Mouse (Mus musculus) limb, embryonic 14.5 days (tissue): ENCODE measurements around the gene Cwc25. TPM values are rescaled to one million over a fixed set of nuclear protein-coding genes. Genes with fewer than 3 reads are reported as not detected.

Experiments
- ATAC-seq: fragments of 200-750 bp; cut with Nextera tagmentation; 2 replicates; pipeline ENCODE4 v1.8.0; 2017; ENCODE audit warnings: low read depth, moderate number of reproducible peaks, moderate TSS enrichment; ENCODE audit not compliant: low FRiP score
- DNase-seq: peaks from one replicate; pipeline ENCODE4 v3.0.0-alpha.2; 2015; ENCODE audit warnings: low spot score
- H3K27ac ChIP-seq: fragments of 300-500 bp; sonication (generic); replicated peaks from 2 replicates; pipeline ENCODE4 v1.5.1; 2014; ENCODE audit warnings: low read depth, mild to moderate bottlenecking, low read length, moderate library complexity, mixed read lengths
- H3K27me3 ChIP-seq: fragments of 300-500 bp; sonication (generic); 2 replicates; pipeline ENCODE4 v1.6.1; 2014; ENCODE audit warnings: low read length, mixed read lengths; ENCODE audit not compliant: control insufficient read depth, insufficient read depth
- H3K36me3 ChIP-seq: fragments of 300-500 bp; sonication (generic); 2 replicates; pipeline ENCODE4 v1.6.1; 2014; ENCODE audit warnings: mild to moderate bottlenecking, low read length, moderate library complexity, mixed read lengths; ENCODE audit not compliant: control insufficient read depth, insufficient read depth
- H3K4me1 ChIP-seq: fragments of 300-500 bp; sonication (generic); 2 replicates; pipeline ENCODE4 v1.6.1; 2014; ENCODE audit warnings: antibody characterized with exemption, low read length, mixed read lengths; ENCODE audit not compliant: control insufficient read depth, insufficient read depth
- H3K4me2 ChIP-seq: fragments of 300-500 bp; sonication (generic); replicated peaks from 2 replicates; pipeline ENCODE4 v1.6.1; 2014; ENCODE audit warnings: low read depth, mild to moderate bottlenecking, low read length, moderate library complexity; ENCODE audit not compliant: severe bottlenecking
- H3K4me3 ChIP-seq: fragments of 300-500 bp; sonication (generic); replicated peaks from 2 replicates; pipeline ENCODE4 v1.5.1; 2014; ENCODE audit warnings: low read length
- H3K9ac ChIP-seq: fragments of 300-500 bp; sonication (generic); 2 replicates; pipeline ENCODE4 v1.6.1; 2014; ENCODE audit warnings: mild to moderate bottlenecking, low read depth, low read length, moderate library complexity; ENCODE audit not compliant: severe bottlenecking
- H3K9me3 ChIP-seq: fragments of 300-500 bp; sonication (generic); 2 replicates; pipeline ENCODE4 v1.6.1; 2016; ENCODE audit warnings: low read length; ENCODE audit not compliant: control insufficient read depth
- POLR2A ChIP-seq: fragments of 200-500 bp; IDR thresholded peaks from 2 replicates; pipeline ENCODE4 v1.8.0; 2012; ENCODE audit warnings: inconsistent platforms, mild to moderate bottlenecking, moderate library complexity, borderline replicate concordance; ENCODE audit not compliant: insufficient read depth, insufficient read length; ENCODE audit errors: extremely low read depth
- WGBS: fragments of 180-500 bp; shearing (Covaris S2); extraction: QIAGEN DNeasy Blood & Tissue Kit; methylation state at CpG from one replicate; pipeline ENCODE4 v1.1.7; 2014; 5-methylcytosine and 5-hydroxymethylcytosine counted together
- polyA plus RNA-seq, 2 experiments: library from polyadenylated mRNA; depleted of rRNA in 1 of 2; stranded (reverse) in 1 of 2; unstranded in 1 of 2; fragments of >200 nt; fragmentation: Nextera tagmentation in 1 of 2; extraction: Ambion mirVana in 1 of 2; gene quantifications; 2 replicates each; pipeline versions ENCODE4 v1.2.1 to v1.2.3; 2012 to 2014

Gene Cwc25
- polyA plus RNA-seq, 2 experiments = 11.6 to 20.6 TPM

DNA sequence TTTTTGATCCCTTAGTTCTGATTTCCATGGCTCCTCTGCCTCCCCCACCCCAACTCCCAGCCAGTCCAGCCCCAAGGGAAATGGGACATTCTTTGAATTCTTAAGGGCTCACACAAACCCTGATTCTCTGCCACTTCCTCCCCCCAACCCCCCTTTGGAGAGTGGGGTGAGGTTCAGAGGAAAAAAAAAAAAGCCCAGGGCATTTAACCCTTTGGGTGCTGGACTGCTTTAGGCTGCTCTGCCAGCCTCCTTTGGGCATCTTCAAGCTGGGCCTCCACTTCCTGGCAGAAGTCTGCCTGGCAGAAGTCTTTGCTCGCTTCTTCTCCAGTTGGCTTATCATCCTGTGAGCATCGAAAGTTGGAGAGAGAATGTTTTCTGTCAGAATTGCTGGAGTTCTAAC lies 41.7 kb upstream of the Cwc25 start:
- H3K9ac ChIP-seq = no peak overlapping the region
- no peak overlapping the region for H3K27ac ChIP-seq
- H3K36me3 ChIP-seq = peaks cover 55% of the 10 kb centered on the region
- H3K4me2 ChIP-seq = 0 out of 2 replicates have a peak overlapping the region, but pooled peaks have one; percentile 4
- 80% methylated on average over 2 of the region's 2 CpGs for WGBS
- no peaks in the 10 kb centered on the region for H3K9me3 ChIP-seq
- peaks cover 88% of the 10 kb centered on the region for H3K4me1 ChIP-seq
- DNase-seq (peak; percentile 41), ATAC-seq (no peak)
- no peak for TF ChIP-seq POLR2A
- H3K4me3 ChIP-seq = no peak overlapping the region
- H3K27me3 ChIP-seq = no peaks in the 10 kb centered on the region

DNA sequence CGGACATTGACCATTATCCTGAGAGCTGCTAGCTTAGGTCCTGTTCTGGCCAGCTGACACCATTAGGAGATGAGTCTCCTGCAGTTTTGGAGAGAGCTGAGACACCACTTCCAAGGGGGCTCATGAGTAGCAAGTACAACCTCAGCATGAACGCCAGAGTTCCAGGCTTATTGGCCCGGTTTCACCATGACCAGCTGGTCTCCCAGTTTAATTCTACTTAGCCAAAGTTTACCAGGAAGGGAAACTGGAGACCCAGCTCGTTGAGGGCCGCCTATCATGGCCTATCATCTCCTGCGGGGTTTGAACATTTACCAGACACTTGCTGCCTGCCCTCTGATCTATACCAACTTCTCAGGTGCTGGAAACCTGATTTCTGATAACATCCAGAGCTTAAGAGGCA lies 41.3 kb upstream of the Cwc25 start:
- H3K4me1 ChIP-seq = peaks cover 83% of the 10 kb centered on the region
- no peak for DNase-seq
- no peak for ATAC-seq

DNA sequence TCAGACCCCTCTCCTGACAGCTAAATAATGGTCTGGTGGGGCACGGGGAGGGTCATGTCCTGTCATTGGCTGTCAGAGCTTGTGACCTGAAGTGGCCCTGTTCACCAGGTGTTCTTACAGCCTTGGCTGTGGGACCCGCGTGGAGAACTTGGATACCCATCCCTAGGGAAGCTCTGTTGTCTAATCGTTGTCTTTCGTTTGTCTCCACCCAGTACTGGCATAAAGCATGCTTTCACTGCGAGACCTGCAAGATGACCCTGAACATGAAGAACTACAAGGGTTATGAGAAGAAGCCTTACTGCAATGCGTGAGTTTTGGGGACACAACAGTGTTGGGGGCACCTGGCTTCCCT lies 40.2 kb upstream of the Cwc25 start:
- H3K4me2 ChIP-seq = no peak overlapping the region
- ATAC-seq (no peak), DNase-seq (no peak)
- no peaks in the 10 kb centered on the region for H3K27me3 ChIP-seq
- H3K4me1 ChIP-seq = peaks cover 82% of the 10 kb centered on the region
- H3K9ac ChIP-seq = no peak overlapping the region
- no peaks in the 10 kb centered on the region for H3K9me3 ChIP-seq
- peaks cover 51% of the 10 kb centered on the region for H3K36me3 ChIP-seq
- TF ChIP-seq POLR2A = no peak
- no peak overlapping the region for H3K4me3 ChIP-seq
- WGBS = 75% methylated on average over 7 of the region's 7 CpGs
- H3K27ac ChIP-seq = no peak overlapping the region

More for the DNA sequence above, 41.3 kb upstream of the Cwc25 start:
- no peak for TF ChIP-seq POLR2A
- H3K9ac ChIP-seq = no peak overlapping the region
- no peak overlapping the region for H3K4me2 ChIP-seq
- no peak overlapping the region for H3K27ac ChIP-seq
- no peak overlapping the region for H3K4me3 ChIP-seq
- no peaks in the 10 kb centered on the region for H3K9me3 ChIP-seq
- H3K36me3 ChIP-seq = peaks cover 54% of the 10 kb centered on the region
- no peaks in the 10 kb centered on the region for H3K27me3 ChIP-seq
- WGBS = 33% methylated on average over 6 of the region's 6 CpGs

DNA sequence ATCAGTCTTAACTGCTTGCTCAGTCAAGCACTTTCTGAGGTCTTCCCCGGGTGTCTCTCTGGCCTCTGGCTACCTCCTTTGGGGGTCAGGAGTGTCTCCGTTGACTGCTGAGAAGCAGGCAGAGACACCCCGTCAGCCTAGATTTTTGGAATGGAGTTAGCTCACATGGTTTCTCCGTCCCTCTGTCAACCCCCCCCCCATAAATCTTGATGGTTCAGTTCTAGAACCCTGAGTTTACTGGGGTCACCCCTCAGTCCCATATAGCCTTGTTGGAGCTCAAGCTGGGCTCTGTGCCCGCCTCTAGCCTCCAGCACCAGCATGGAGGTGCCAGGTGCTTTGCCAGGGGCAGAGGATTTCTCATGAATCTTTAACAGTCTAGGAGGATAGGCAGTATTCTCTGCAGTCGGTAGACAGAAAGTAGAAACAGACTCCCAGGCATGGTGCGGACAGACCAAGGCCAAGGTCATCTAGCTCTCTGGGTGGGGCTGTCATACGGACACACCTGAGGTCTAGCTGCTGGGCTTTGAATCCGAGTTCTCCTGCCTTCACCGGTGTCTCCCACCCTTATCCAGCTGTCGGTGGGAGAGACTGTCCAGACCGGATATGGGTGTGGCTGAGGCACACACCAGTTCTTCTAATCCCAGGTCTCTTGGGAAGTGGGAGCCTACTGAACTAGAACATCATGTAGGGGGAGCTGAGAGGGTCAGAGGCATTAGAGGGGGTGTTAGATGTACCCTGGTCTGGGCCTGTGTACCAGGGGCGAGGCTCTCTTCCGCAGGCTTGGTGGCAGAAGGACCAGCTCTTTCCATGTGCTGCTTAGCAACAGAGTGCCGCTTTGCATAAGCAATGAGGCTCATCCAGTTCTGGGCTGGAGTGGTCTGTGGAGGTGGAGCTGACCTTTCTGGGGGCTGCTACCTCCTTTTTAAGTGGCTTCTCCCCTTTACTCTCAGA lies 39.6 kb upstream of the Cwc25 start:
- Histone ChIP-seq H3K36me3 (peaks cover 45% of the 10 kb centered on the region), H3K4me1 (peaks cover 82% of the 10 kb centered on the region), H3K9me3 (no peaks in the 10 kb centered on the region), H3K9ac (no peak overlapping the region; the same call in 1 of the 2 replicates), H3K27ac (peak overlapping the region; percentile 67), H3K4me3 (0 out of 2 replicates have a peak overlapping the region, but pooled peaks have one; percentile 16), H3K4me2 (peak overlapping the region; percentile 40), H3K27me3 (no peaks in the 10 kb centered on the region)
- no peak for TF ChIP-seq POLR2A
- DNase-seq (no peak), ATAC-seq (no peak)
- 40% methylated on average over 15 of the region's 15 CpGs for WGBS

GRCm38 (mm10) chr11:97804841-97805661 lies 38.7 kb upstream of the Cwc25 start:
- DNase-seq (peak; percentile 85), ATAC-seq (no peak)
- 6% methylated on average over 9 of the region's 9 CpGs for WGBS
- no peak for TF ChIP-seq POLR2A
- Histone ChIP-seq H3K4me2 (peak overlapping the region; percentile 40), H3K4me3 (peak overlapping the region; percentile 16), H3K27ac (peak overlapping the region; percentile 67), H3K36me3 (peaks cover 38% of the 10 kb centered on the region), H3K9ac (peak overlapping the region; percentile 3), H3K9me3 (no peaks in the 10 kb centered on the region), H3K4me1 (peaks cover 76% of the 10 kb centered on the region), H3K27me3 (no peaks in the 10 kb centered on the region)
